Mouse (Mus musculus) stomach, postnatal 0 days (tissue): ENCODE data around the gene Rarb. TPM values are rescaled to one million over a fixed set of nuclear protein-coding genes. Genes with fewer than 3 reads are reported as not detected.

ENCODE experiments used
- ATAC-seq: fragments of 200-750 bp; cut with Nextera tagmentation; 2 replicates; pipeline ENCODE4 v1.8.0; 2017; ENCODE audit not compliant: low FRiP score, low TSS enrichment
- DNase-seq: peaks from one replicate; pipeline ENCODE4 v3.0.0-alpha.2; 2016; ENCODE audit warnings: low spot score
- H3K27ac ChIP-seq: fragments of 300-500 bp; sonication (generic); replicated peaks from 2 replicates; pipeline ENCODE4 v1.5.1; 2014; ENCODE audit warnings: mild to moderate bottlenecking, control low read depth
- H3K27me3 ChIP-seq: fragments of 300-500 bp; sonication (generic); 2 replicates; pipeline ENCODE4 v1.6.1; 2014; ENCODE audit warnings: low read length; ENCODE audit not compliant: control insufficient read depth, insufficient read depth
- H3K36me3 ChIP-seq: fragments of 300-500 bp; sonication (generic); 2 replicates; pipeline ENCODE4 v1.6.1; 2014; ENCODE audit warnings: low read length, mixed read lengths; ENCODE audit not compliant: control insufficient read depth, insufficient read depth
- H3K4me1 ChIP-seq: fragments of 300-500 bp; sonication (generic); replicated peaks from 2 replicates; pipeline ENCODE4 v1.6.1; 2014; ENCODE audit warnings: antibody characterized with exemption; ENCODE audit not compliant: control insufficient read depth, insufficient read depth
- H3K4me2 ChIP-seq: fragments of 300-500 bp; sonication (generic); replicated peaks from 2 replicates; pipeline ENCODE4 v1.6.1; 2014; ENCODE audit warnings: low read depth, mild to moderate bottlenecking, control low read depth, moderate library complexity
- H3K4me3 ChIP-seq: fragments of 300-500 bp; sonication (generic); 2 replicates; pipeline ENCODE4 v1.5.1; 2014; ENCODE audit warnings: low read depth, low read length, control low read depth
- H3K9ac ChIP-seq: fragments of 300-500 bp; sonication (generic); 2 replicates; pipeline ENCODE4 v1.6.1; 2014; ENCODE audit warnings: mild to moderate bottlenecking, low read length, control low read depth, mixed read lengths
- H3K9me3 ChIP-seq: fragments of 300-500 bp; sonication (generic); 2 replicates; pipeline ENCODE4 v1.6.1; 2016; ENCODE audit warnings: low read length; ENCODE audit not compliant: control insufficient read depth
- CTCF ChIP-seq: IDR thresholded peaks from 2 replicates; pipeline ENCODE4 v1.5.1; 2016; ENCODE audit warnings: antibody characterized with exemption, low read depth, mild to moderate bottlenecking, moderate library complexity
- EP300 ChIP-seq: optimal IDR thresholded peaks from 2 replicates; pipeline ENCODE3; 2016; ENCODE audit warnings: antibody characterized with exemption
- WGBS: fragments of 180-500 bp; shearing (Covaris S2); extraction: QIAGEN DNeasy Blood & Tissue Kit; methylation state at CpG from one replicate; pipeline ENCODE4 v1.1.7; 2014; 5-methylcytosine and 5-hydroxymethylcytosine counted together
- polyA plus RNA-seq: library from polyadenylated mRNA; unstranded; fragments of >200 nt; fragmentation: Nextera tagmentation; extraction: Ambion mirVana; gene quantifications from 2 replicates; pipeline ENCODE4 v1.2.1, GENCODE M21; 2015

Rarb gene
- polyA plus RNA-seq, 1 experiment from 2014 or later, result 4.0 TPM

DNA sequence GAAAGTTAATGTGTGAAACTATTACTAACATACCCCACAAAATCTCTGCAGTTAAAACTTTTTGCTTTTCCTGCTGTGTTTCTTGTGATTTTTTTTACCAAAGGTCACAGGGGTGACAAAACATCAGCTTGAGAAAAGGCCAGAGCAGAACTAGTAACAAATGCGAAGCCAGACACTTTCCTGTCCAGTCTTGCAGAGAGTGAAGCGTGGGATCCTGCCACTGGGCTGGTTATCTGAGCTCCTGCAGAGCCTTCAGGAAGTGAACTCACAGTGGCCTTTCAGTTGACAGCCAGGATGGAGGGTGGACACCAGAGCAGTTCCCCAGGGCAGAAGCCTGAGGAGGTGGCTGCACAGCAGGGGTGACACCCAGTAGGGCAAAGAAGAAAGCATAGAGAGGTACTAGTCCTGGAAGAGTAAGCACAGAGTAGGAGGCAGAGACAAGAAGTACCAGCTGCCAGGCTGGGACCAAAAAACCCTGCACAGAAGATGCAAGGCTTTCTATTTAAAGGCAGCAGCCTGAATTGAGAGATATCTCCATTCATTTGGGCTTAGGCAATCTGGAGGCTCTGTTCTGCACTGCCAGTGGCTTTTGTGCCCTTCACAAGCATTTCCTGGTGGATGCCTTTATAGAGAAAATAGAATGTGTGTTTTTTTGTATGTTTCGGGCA, 123.4 kb downstream of the Rarb start:
- TF ChIP-seq CTCF (no peak), EP300 (no peak)
- H3K4me2 ChIP-seq, result no peak overlapping the region
- no peaks in the 10 kb centered on the region for H3K27me3 ChIP-seq
- H3K4me1 ChIP-seq, result no peaks in the 10 kb centered on the region
- no peak overlapping the region for H3K4me3 ChIP-seq
- H3K9ac ChIP-seq, result no peak overlapping the region
- no peaks in the 10 kb centered on the region for H3K36me3 ChIP-seq
- 60% methylated on average over 3 of the region's 3 CpGs for WGBS
- no peak overlapping the region for H3K27ac ChIP-seq
- DNase-seq, result no peak
- no peak for ATAC-seq
- no peaks in the 10 kb centered on the region for H3K9me3 ChIP-seq

GRCm38 (mm10) chr14:16678335-16678734, 140.6 kb downstream of the Rarb start:
- no peak overlapping the region for H3K27ac ChIP-seq
- no peaks in the 10 kb centered on the region for H3K4me1 ChIP-seq
- no peaks in the 10 kb centered on the region for H3K27me3 ChIP-seq
- DNase-seq (no peak), ATAC-seq (no peak)
- H3K4me3 ChIP-seq, result no peak overlapping the region
- 32% methylated on average over 3 of the region's 3 CpGs for WGBS
- H3K36me3 ChIP-seq, result no peaks in the 10 kb centered on the region
- H3K9ac ChIP-seq, result no peak overlapping the region
- no peaks in the 10 kb centered on the region for H3K9me3 ChIP-seq
- H3K4me2 ChIP-seq, result no peak overlapping the region
- TF ChIP-seq EP300 (no peak), CTCF (no peak)

DNA sequence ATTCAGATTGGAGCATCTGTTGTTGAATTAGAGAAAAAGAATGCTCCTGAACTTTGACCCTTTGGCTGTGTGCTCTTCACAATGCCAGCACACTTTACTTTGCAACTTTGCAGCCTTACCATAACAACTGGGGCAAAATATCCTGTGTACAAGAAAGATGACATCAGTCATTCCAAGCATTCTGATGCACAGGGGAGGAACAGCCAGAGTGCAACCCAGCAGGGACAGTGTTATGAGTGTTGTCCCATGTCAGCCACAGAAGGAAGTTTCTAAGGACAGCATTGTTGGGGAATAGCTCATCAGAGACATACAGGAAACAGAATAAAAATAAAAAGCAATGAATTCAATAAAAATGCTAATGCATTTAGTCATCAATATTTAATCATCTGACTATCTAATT, 141.9 kb downstream of the Rarb start:
- Histone ChIP-seq H3K4me2 (no peak overlapping the region), H3K9me3 (no peaks in the 10 kb centered on the region), H3K4me1 (no peaks in the 10 kb centered on the region), H3K4me3 (no peak overlapping the region), H3K9ac (no peak overlapping the region), H3K27ac (no peak overlapping the region), H3K36me3 (no peaks in the 10 kb centered on the region), H3K27me3 (no peaks in the 10 kb centered on the region)
- no peak for DNase-seq
- TF ChIP-seq CTCF (no peak), EP300 (no peak)
- no peak for ATAC-seq

DNA sequence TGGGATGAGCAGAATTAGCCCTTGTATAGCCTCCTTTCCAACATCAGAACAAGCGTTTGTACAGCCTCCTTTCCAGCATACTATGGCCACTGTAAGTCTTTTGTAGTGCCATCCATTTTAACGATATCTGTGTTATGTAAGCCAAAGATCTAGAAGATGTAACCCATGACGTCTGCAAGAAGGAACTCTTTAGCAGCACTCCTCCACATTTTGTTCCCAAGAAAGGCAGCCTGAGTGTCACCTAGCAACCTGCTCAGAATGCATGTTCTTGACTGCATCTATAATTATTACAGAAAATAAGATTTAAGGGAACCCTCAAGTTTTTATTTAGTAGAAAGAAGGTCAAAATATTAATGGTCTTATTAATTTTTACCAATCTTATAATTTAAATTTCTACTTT, 148.4 kb downstream of the Rarb start:
- Histone ChIP-seq H3K4me1 (no peaks in the 10 kb centered on the region), H3K36me3 (no peaks in the 10 kb centered on the region), H3K27ac (no peak overlapping the region), H3K9ac (no peak overlapping the region), H3K4me3 (no peak overlapping the region), H3K27me3 (no peaks in the 10 kb centered on the region), H3K9me3 (no peaks in the 10 kb centered on the region), H3K4me2 (no peak overlapping the region)
- DNase-seq (no peak), ATAC-seq (no peak)
- TF ChIP-seq CTCF (no peak), EP300 (no peak)
- 72% methylated on average over 3 of the region's 3 CpGs for WGBS

GRCm38 (mm10) chr14:16639153-16639943, 179.6 kb downstream of the Rarb start:
- TF ChIP-seq EP300, result no peak
- no peak for TF ChIP-seq CTCF
- 91% methylated on average over 19 of the region's 19 CpGs for WGBS
- H3K4me2 ChIP-seq, result no peak overlapping the region
- H3K27me3 ChIP-seq, result no peaks in the 10 kb centered on the region
- 0 out of 2 replicates have a peak, but pooled peaks cover 2% of the 10 kb centered on the region for H3K9me3 ChIP-seq
- DNase-seq, result no peak
- H3K4me3 ChIP-seq, result no peak overlapping the region
- no peaks in the 10 kb centered on the region for H3K4me1 ChIP-seq
- no peak for ATAC-seq
- H3K36me3 ChIP-seq, result no peaks in the 10 kb centered on the region
- H3K9ac ChIP-seq, result no peak overlapping the region
- no peak overlapping the region for H3K27ac ChIP-seq

DNA sequence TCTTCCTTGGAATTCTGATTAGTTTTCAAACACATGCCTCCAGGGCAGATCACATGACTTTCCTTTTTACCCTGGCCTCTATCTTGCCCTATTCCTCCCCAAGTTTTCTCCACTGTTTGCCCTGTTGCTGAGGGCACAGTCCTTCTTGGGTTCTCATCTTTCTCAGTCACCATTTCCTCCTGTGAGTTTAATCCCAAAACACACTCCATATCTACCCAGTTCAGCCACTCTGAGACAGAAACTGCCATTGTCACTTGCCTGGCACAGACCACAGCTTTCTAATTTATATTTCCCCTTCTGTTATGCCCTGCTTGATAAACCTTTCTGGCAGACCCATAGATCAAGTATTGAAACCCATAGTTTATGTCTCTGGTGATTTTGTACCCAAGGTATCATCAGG, 205.0 kb downstream of the Rarb start:
- no peak overlapping the region for H3K27ac ChIP-seq
- no peak overlapping the region for H3K9ac ChIP-seq
- no peak overlapping the region for H3K4me3 ChIP-seq
- DNase-seq (no peak), ATAC-seq (no peak)
- no peaks in the 10 kb centered on the region for H3K36me3 ChIP-seq
- H3K4me2 ChIP-seq, result no peak overlapping the region
- no peaks in the 10 kb centered on the region for H3K9me3 ChIP-seq
- no peaks in the 10 kb centered on the region for H3K4me1 ChIP-seq
- H3K27me3 ChIP-seq, result no peaks in the 10 kb centered on the region
- TF ChIP-seq CTCF, result no peak
- no peak for TF ChIP-seq EP300
